ENCODE assay signal across 18 mouse cellular contexts in the genomic region with DNA sequence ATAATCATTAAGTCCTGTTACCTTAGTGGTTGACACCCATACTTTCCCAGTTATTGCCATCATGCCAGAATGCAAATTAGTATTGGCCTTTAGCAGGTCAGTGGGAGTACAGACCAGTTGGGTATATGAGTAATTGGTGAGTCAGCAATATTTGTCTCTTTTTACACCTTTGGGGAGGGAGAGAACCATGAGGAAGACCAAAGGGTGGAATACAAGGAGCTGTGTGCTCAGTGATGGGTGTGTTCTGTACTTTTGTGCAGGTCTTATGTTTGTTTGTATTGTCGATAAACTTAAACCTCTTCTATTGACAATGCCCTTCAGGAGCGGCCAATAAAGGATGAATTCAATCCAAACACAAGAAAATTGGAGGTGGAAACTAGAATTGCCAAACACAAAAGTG. TPM values are rescaled to one million over a fixed set of nuclear protein-coding genes. Genes with fewer than 3 reads are reported as not detected.
DNase-seq lines count a peak whose midpoint lies in the region; ATAC-seq and TF ChIP-seq lines count a peak whose summit lies in the region.
"Had no signal": no experiment of that assay in that cellular context is flagged by ENCODE, and none has a peak within 500 bp of the region (broad histone marks: within the 10 kb centered on the region; RNA-seq: fewer than 3 reads in every experiment).

No protein-coding gene starts in this region.

- H3K4me2 ChIP-seq in CH12.LX (ENCODE audit: insufficient read depth, low read depth, poor library complexity, severe bottlenecking): no peak overlapping the region
- H3K4me2 ChIP-seq in stomach, postnatal 0 days (replicated peaks; ENCODE audit: low read depth): no peak overlapping the region
- H3K4me2 ChIP-seq in hindbrain, postnatal 0 days (ENCODE audit: low read depth, low read length): no peak overlapping the region
- H3K4me2 ChIP-seq: embryonic facial prominence, embryonic 12.5 days; forebrain, embryonic 15.5 days; hindbrain, embryonic 13.5 days had no signal

- H3K79me2 ChIP-seq in CH12.LX (replicated peaks; ENCODE audit: control insufficient read depth, extremely low read depth, insufficient read depth, poor library complexity, severe bottlenecking): peaks cover 68% of the 10 kb centered on the region
- H3K79me2 ChIP-seq in MEL (ENCODE audit: control insufficient read depth, insufficient read depth, low read length, poor library complexity): peaks cover 65% of the 10 kb centered on the region

- dilution Hi-C loops in CH12.LX (cut with MboI; ENCODE audit: extremely low pct_ligation_motif_present, extremely low pct_unique_long_range_greater_than_20kb, low sequenced_read_pairs): no loop called here

- no peaks in the 10 kb centered on the region for H3K9me3 ChIP-seq in CH12.LX (replicated peaks; ENCODE audit: low read length)
- H3K9me3 ChIP-seq in MEL (replicated peaks; ENCODE audit: insufficient read depth, low read length): no peaks in the 10 kb centered on the region
- no peaks in the 10 kb centered on the region for H3K9me3 ChIP-seq in stomach, postnatal 0 days (ENCODE audit: control insufficient read depth, low read length)
- no peaks in the 10 kb centered on the region for H3K9me3 ChIP-seq in hindbrain, postnatal 0 days (ENCODE audit: low read length)
- H3K9me3 ChIP-seq: embryonic facial prominence, embryonic 12.5 days; forebrain, embryonic 15.5 days; heart, embryonic 10.5 days; hindbrain, embryonic 13.5 days had no signal

- H3K9ac ChIP-seq in CH12.LX (ENCODE audit: insufficient read depth, low read depth) (no peak overlapping the region), MEL (ENCODE audit: control insufficient read depth, low read depth, low read length, poor library complexity, severe bottlenecking) (no peak overlapping the region)
- H3K9ac ChIP-seq in stomach, postnatal 0 days (ENCODE audit: low read length): no peak overlapping the region
- H3K9ac ChIP-seq in hindbrain, postnatal 0 days (replicated peaks; ENCODE audit: low read length): no peak overlapping the region
- H3K9ac ChIP-seq: embryonic facial prominence, embryonic 12.5 days; forebrain, embryonic 15.5 days; hindbrain, embryonic 13.5 days had no signal

- no peak overlapping the region for H3K4me3 ChIP-seq in CH12.LX (replicated peaks in 1 of 3; ENCODE audit: low read depth in 2 of 3, low read length in 2 of 3, poor library complexity in 1 of 3)
- H3K4me3 ChIP-seq in MEL (ENCODE audit: control insufficient read depth in 1 of 2, insufficient read depth in 1 of 2, low read depth in 2 of 2, low read length in 2 of 2): no peak overlapping the region
- H3K4me3 ChIP-seq in stomach, postnatal 0 days (ENCODE audit: low read depth, low read length): no peak overlapping the region
- no peak overlapping the region for H3K4me3 ChIP-seq in hindbrain, postnatal 0 days (ENCODE audit: low read length)
- H3K4me3 ChIP-seq: embryonic facial prominence, embryonic 12.5 days; forebrain, embryonic 15.5 days; heart, embryonic 10.5 days; hindbrain, embryonic 13.5 days had no signal

- no peak for DNase-seq in CH12.LX (ENCODE audit: extremely low read depth)
- no peak for DNase-seq in MEL (ENCODE audit: low read depth, low spot score)
- peak; percentile 71 for DNase-seq in large intestine, adult 2 months (ENCODE audit: low read depth, low spot score)
- DNase-seq in stomach, postnatal 0 days (ENCODE audit: low spot score): no peak
- no peak for DNase-seq in adrenal gland, adult 8-10 months
- no peak for DNase-seq in kidney, adult 9 months
- DNase-seq in hindbrain, postnatal 0 days (ENCODE audit: low spot score): no peak
- DNase-seq: adrenal gland, postnatal 14 days; cerebellum, adult 11-12 months; cerebellum, adult 9-10 months; cerebellum, postnatal 25 days; heart, adult 18-20 months; heart, postnatal 10 days; heart, postnatal 4 days had no signal

- TF ChIP-seq RAD21 in CH12.LX (IDR thresholded peaks at IDR 0.05; ENCODE audit: low read depth, low read length): no peak
- TF ChIP-seq RAD21 in MEL (IDR thresholded peaks at IDR 0.05; ENCODE audit: low read depth, low read length): no peak

- in situ Hi-C loops in CH12.LX (cut with MboI; ENCODE audit: low pct_ligation_motif_present, low pct_unique_long_range_greater_than_20kb, low sequenced_read_pairs): no loop called here

- H3K36me3 ChIP-seq in CH12.LX (replicated peaks in 1 of 2; ENCODE audit: control insufficient read depth in 1 of 2, insufficient read depth in 1 of 2, low read length in 1 of 2) (peaks cover 5 to 37% of the 10 kb centered on the region in 2 experiments), MEL (ENCODE audit: control insufficient read depth in 1 of 2, insufficient read depth in 2 of 2, low read length in 2 of 2) (peaks cover 4 to 44% of the 10 kb centered on the region in 2 experiments)
- no peaks in the 10 kb centered on the region for H3K36me3 ChIP-seq in stomach, postnatal 0 days (ENCODE audit: control insufficient read depth, insufficient read depth, low read length)
- H3K36me3 ChIP-seq in hindbrain, postnatal 0 days (ENCODE audit: insufficient read depth, low read length): no peaks in the 10 kb centered on the region
- H3K36me3 ChIP-seq: embryonic facial prominence, embryonic 12.5 days; forebrain, embryonic 15.5 days; heart, embryonic 10.5 days; hindbrain, embryonic 13.5 days had no signal

- H3K27me3 ChIP-seq in CH12.LX (replicated peaks) (no peaks in the 10 kb centered on the region), MEL (ENCODE audit: control insufficient read depth in 1 of 2, insufficient read depth in 2 of 2, low read length in 2 of 2) (no peaks in the 10 kb centered on the region)
- H3K27me3 ChIP-seq in stomach, postnatal 0 days (ENCODE audit: control insufficient read depth, insufficient read depth, low read length): no peaks in the 10 kb centered on the region
- no peaks in the 10 kb centered on the region for H3K27me3 ChIP-seq in hindbrain, postnatal 0 days (ENCODE audit: insufficient read depth, low read length)
- H3K27me3 ChIP-seq: embryonic facial prominence, embryonic 12.5 days; forebrain, embryonic 15.5 days; hindbrain, embryonic 13.5 days had no signal

- TF ChIP-seq EP300 in CH12.LX (IDR thresholded peaks at IDR 0.05; ENCODE audit: low read length) (no peak), MEL (IDR thresholded peaks at IDR 0.05; ENCODE audit: low read depth in 1 of 2, low read length in 2 of 2) (no peak)
- no peak for TF ChIP-seq EP300 in stomach, postnatal 0 days (optimal IDR thresholded peaks at IDR 0.05)

- H3K4me1 ChIP-seq in CH12.LX (ENCODE audit: control insufficient read depth in 1 of 2, insufficient read depth in 2 of 2): peaks cover 0 to 51% of the 10 kb centered on the region in 2 experiments; a peak in 2 of 4 replicates
- peaks cover 11 to 14% of the 10 kb centered on the region in 2 experiments; a peak in 3 of 4 replicates for H3K4me1 ChIP-seq in MEL (ENCODE audit: control insufficient read depth in 1 of 2, insufficient read depth in 2 of 2, low read length in 2 of 2)
- H3K4me1 ChIP-seq in stomach, postnatal 0 days (replicated peaks; ENCODE audit: control insufficient read depth, insufficient read depth): no peaks in the 10 kb centered on the region
- no peaks in the 10 kb centered on the region for H3K4me1 ChIP-seq in hindbrain, postnatal 0 days (ENCODE audit: insufficient read depth, low read length)

- no peak for TF ChIP-seq POLR2A in CH12.LX (IDR thresholded peaks at IDR 0.05; ENCODE audit: low read depth, low read length)
- no peak for TF ChIP-seq POLR2A in MEL (IDR thresholded peaks at IDR 0.05; ENCODE audit: control insufficient read depth in 1 of 2, insufficient read depth in 1 of 2, low read depth in 1 of 2, low read length in 2 of 2, poor library complexity in 1 of 2)

- 32% methylated on average over 2 of the region's 2 CpGs for WGBS in large intestine, adult 2 months
- WGBS in stomach, postnatal 0 days: 57% methylated on average over 2 of the region's 2 CpGs
- 95% methylated on average over 2 of the region's 2 CpGs for WGBS in hindbrain, postnatal 0 days

- H3K27ac ChIP-seq in CH12.LX (ENCODE audit: insufficient read depth, low read depth) (no peak overlapping the region), MEL (ENCODE audit: control insufficient read depth, low read depth, low read length) (no peak overlapping the region)
- H3K27ac ChIP-seq in stomach, postnatal 0 days (replicated peaks): no peak overlapping the region
- H3K27ac ChIP-seq in hindbrain, postnatal 0 days: no peak overlapping the region
- H3K27ac ChIP-seq: embryonic facial prominence, embryonic 12.5 days; forebrain, embryonic 15.5 days; heart, embryonic 10.5 days; hindbrain, embryonic 13.5 days had no signal

- TF ChIP-seq CTCF in CH12.LX (conservative IDR thresholded peaks at IDR 0.05 in 1 of 2, IDR thresholded peaks at IDR 0.05 in 1 of 2; ENCODE audit: low read depth in 2 of 2, low read length in 2 of 2): no peak
- TF ChIP-seq CTCF in MEL (IDR thresholded peaks at IDR 0.05 in 2 of 3, conservative IDR thresholded peaks at IDR 0.05 in 1 of 3; ENCODE audit: control insufficient read depth in 1 of 3, insufficient read depth in 1 of 3, low read depth in 2 of 3, low read length in 3 of 3, poor library complexity in 1 of 3, severe bottlenecking in 1 of 3): no peak
- no peak for TF ChIP-seq CTCF in stomach, postnatal 0 days (IDR thresholded peaks at IDR 0.05; ENCODE audit: low read depth)
- TF ChIP-seq CTCF in hindbrain, postnatal 0 days (IDR thresholded peaks at IDR 0.05; ENCODE audit: low read depth): no peak

- ATAC-seq in stomach, postnatal 0 days (ENCODE audit: low FRiP score, low TSS enrichment): peak; percentile 95
- no peak for ATAC-seq in hindbrain, postnatal 0 days
- ATAC-seq: forebrain, embryonic 15.5 days had no signal

TF ChIP-seq in CH12.LX, 34 proteins besides CTCF, POLR2A, EP300 and RAD21 (continues in another document):
- TF ChIP-seq MAFK (IDR thresholded peaks at IDR 0.05; ENCODE audit: insufficient replicate concordance, low read length) (peak; percentile 87), MYC (IDR thresholded peaks at IDR 0.05; ENCODE audit: low read depth, low read length) (no peak), BHLHE40 (IDR thresholded peaks at IDR 0.05; ENCODE audit: low read depth, low read length) (no peak)

TF ChIP-seq in MEL, 35 proteins besides CTCF, POLR2A, EP300 and RAD21 (continues in another document):
- TF ChIP-seq JUND (IDR thresholded peaks at IDR 0.05; ENCODE audit: low read depth, low read length) (no peak), ZMIZ1 (IDR thresholded peaks at IDR 0.05; ENCODE audit: low read depth, low read length) (no peak)

RNA-seq across cellular contexts. Expression of gene Larp4b, which starts 6.8 kb away (rescaled TPM):
- total RNA-seq in CH12.LX (2012; rRNA removed) (52.5 and 57.9 TPM in 2 replicates), CH12.LX (2014; rRNA removed) (58.3 and 65.4 TPM in 2 replicates), MEL (2012; rRNA removed) (67.0 and 71.8 TPM in 2 replicates)
- polyA plus RNA-seq in CH12.LX (2012; ENCODE audit: insufficient read length, low read depth) (52.3 and 63.3 TPM in 2 replicates), MEL (2012; ENCODE audit: insufficient read depth in 1 of 2, insufficient read length in 2 of 2, low read depth in 1 of 2, low replicate concordance in 2 of 2, missing spikeins in 1 of 2) (100 to 1,000 TPM in 1 of 2 experiments, 10 to 100 TPM in 1; 57.7 to 340 TPM)
- 18.9 and 23.8 TPM in 2 replicates for polyA plus RNA-seq in large intestine, adult 2 months (2012; rRNA removed)
- polyA plus RNA-seq in stomach, postnatal 0 days (2015; fragmentation: Nextera tagmentation; extraction: Ambion mirVana): 28.4 and 29.0 TPM in 2 replicates
- total RNA-seq in adrenal gland, adult 8-10 months (2022): 10 to 100 TPM; 65.9 to 70.3 (median 67.2) TPM
- total RNA-seq in hindbrain, postnatal 0 days (2014; rRNA removed): 57.8 and 64.1 TPM in 2 replicates
- polyA plus RNA-seq in hindbrain, postnatal 0 days (2015; fragmentation: Nextera tagmentation; extraction: Ambion mirVana): 32.2 and 32.6 TPM in 2 replicates

Comparison
In these comparisons a context has a peak if more than half of its experiments do, and no peak if none do; other contexts are left out.
1. Of the 35 proteins assayed by ChIP-seq in both MEL and CH12.LX: peak only in MEL: none; only in CH12.LX: none; in both: MAFK; in neither: 34.